In genomic region chr1:152808392-152808680, GRCm38 (mm10) we compare ENCODE assay signal across 22 mouse cellular contexts. TPM values are rescaled to one million over a fixed set of nuclear protein-coding genes. Genes with fewer than 3 reads are reported as not detected.
A peak's percentile ranks its signal among the peaks of the same experiment; 100 is the strongest.
DNase-seq lines count a peak whose midpoint lies in the region; ATAC-seq and TF ChIP-seq lines count a peak whose summit lies in the region.
"Had no signal": no experiment of that assay in that cellular context is flagged by ENCODE, and none has a peak within 500 bp of the region (broad histone marks: within the 10 kb centered on the region; RNA-seq: fewer than 3 reads in every experiment).

No protein-coding gene starts in this region.

- 71% methylated on average over 2 of the region's 2 CpGs for WGBS in kidney, embryonic 15.5 days
- WGBS in kidney, embryonic 14.5 days, result 63% methylated on average over 2 of the region's 2 CpGs
- 87% methylated on average over 2 of the region's 2 CpGs for WGBS in embryonic facial prominence, embryonic 10.5 days
- 53% methylated on average over 2 of the region's 2 CpGs for WGBS in liver, embryonic 15.5 days (ENCODE audit: insufficient replicate concordance)

- H3K9me3 ChIP-seq in kidney, embryonic 15.5 days (replicated peaks), result no peaks in the 10 kb centered on the region
- no peaks in the 10 kb centered on the region for H3K9me3 ChIP-seq in kidney, embryonic 14.5 days (ENCODE audit: control insufficient read depth, low read length)
- H3K9me3 ChIP-seq in G1E (replicated peaks), result 0 out of 2 replicates have a peak, but pooled peaks cover 2% of the 10 kb centered on the region
- H3K9me3 ChIP-seq in embryonic facial prominence, embryonic 10.5 days, result no peaks in the 10 kb centered on the region
- H3K9me3 ChIP-seq in liver, embryonic 15.5 days (replicated peaks), result no peaks in the 10 kb centered on the region
- H3K9me3 ChIP-seq: embryonic facial prominence, embryonic 13.5 days; hindbrain, embryonic 12.5 days; neural tube, embryonic 15.5 days had no signal

- no peaks in the 10 kb centered on the region for H3K27me3 ChIP-seq in kidney, embryonic 15.5 days
- no peaks in the 10 kb centered on the region for H3K27me3 ChIP-seq in kidney, embryonic 14.5 days (ENCODE audit: control insufficient read depth, insufficient read depth, low read length)
- H3K27me3 ChIP-seq in G1E (ENCODE audit: insufficient read depth, low read length), result peaks cover 6% of the 10 kb centered on the region
- no peaks in the 10 kb centered on the region for H3K27me3 ChIP-seq in embryonic facial prominence, embryonic 10.5 days (replicated peaks; ENCODE audit: low read depth, poor library complexity, severe bottlenecking)
- H3K27me3 ChIP-seq in liver, embryonic 15.5 days, result no peaks in the 10 kb centered on the region
- H3K27me3 ChIP-seq: embryonic facial prominence, embryonic 13.5 days; hindbrain, embryonic 12.5 days; neural tube, embryonic 15.5 days had no signal

- DNase-seq in G1E (ENCODE audit: low spot score), result no peak
- no peak for DNase-seq in embryonic facial prominence, embryonic 10.5 days (ENCODE audit: low spot score)
- no peak for DNase-seq in urinary bladder, adult 2 months (ENCODE audit: low spot score)
- DNase-seq in ovary, postnatal 10 days (ENCODE audit: low spot score), result no peak
- no peak for DNase-seq in cerebellum, postnatal 25 days
- DNase-seq: adrenal gland, adult 2 months; cerebellum, postnatal 14 days; kidney, adult 2 months; layer of hippocampus, adult 9-11 months; lung, adult 2 months; thymus, postnatal 14 days had no signal

- H3K4me2 ChIP-seq in kidney, embryonic 15.5 days, result no peak overlapping the region
- H3K4me2 ChIP-seq in kidney, embryonic 14.5 days (replicated peaks; ENCODE audit: low read depth, low read length), result no peak overlapping the region
- H3K4me2 ChIP-seq in liver, embryonic 15.5 days, result 0 out of 2 replicates have a peak overlapping the region, but pooled peaks have one; percentile 11
- H3K4me2 ChIP-seq: embryonic facial prominence, embryonic 13.5 days; hindbrain, embryonic 12.5 days; neural tube, embryonic 15.5 days had no signal

- H3K9ac ChIP-seq in kidney, embryonic 15.5 days, result no peak overlapping the region
- H3K9ac ChIP-seq in kidney, embryonic 14.5 days (ENCODE audit: low read depth, low read length), result no peak overlapping the region
- no peak overlapping the region for H3K9ac ChIP-seq in liver, embryonic 15.5 days
- H3K9ac ChIP-seq: embryonic facial prominence, embryonic 13.5 days; hindbrain, embryonic 12.5 days; neural tube, embryonic 15.5 days had no signal

- H3K4me1 ChIP-seq in kidney, embryonic 15.5 days, result peaks cover 16% of the 10 kb centered on the region
- peaks cover 9% of the 10 kb centered on the region; the same call in 1 of the 2 replicates for H3K4me1 ChIP-seq in kidney, embryonic 14.5 days (ENCODE audit: control insufficient read depth, insufficient read depth, low read length)
- H3K4me1 ChIP-seq in G1E (ENCODE audit: insufficient read depth, low read depth, low read length), result peaks cover 41% of the 10 kb centered on the region
- H3K4me1 ChIP-seq in embryonic facial prominence, embryonic 10.5 days, result peaks cover 30% of the 10 kb centered on the region
- peaks cover 7% of the 10 kb centered on the region; the same call in 1 of the 2 replicates for H3K4me1 ChIP-seq in liver, embryonic 15.5 days (replicated peaks)
- H3K4me1 ChIP-seq: neural tube, embryonic 15.5 days had no signal

- H3K4me3 ChIP-seq in kidney, embryonic 15.5 days (replicated peaks), result no peak overlapping the region
- H3K4me3 ChIP-seq in kidney, embryonic 14.5 days (ENCODE audit: low read length), result no peak overlapping the region
- H3K4me3 ChIP-seq in G1E (ENCODE audit: low read depth, low read length), result peak overlapping the region; percentile 69
- no peak overlapping the region for H3K4me3 ChIP-seq in embryonic facial prominence, embryonic 10.5 days
- H3K4me3 ChIP-seq in liver, embryonic 15.5 days (replicated peaks), result peak overlapping the region; percentile 44
- H3K4me3 ChIP-seq: embryonic facial prominence, embryonic 13.5 days; hindbrain, embryonic 12.5 days; neural tube, embryonic 15.5 days had no signal

- peak overlapping the region; percentile 49; the same call in 1 of the 2 replicates for H3K27ac ChIP-seq in kidney, embryonic 15.5 days
- no peak overlapping the region for H3K27ac ChIP-seq in kidney, embryonic 14.5 days (ENCODE audit: low read depth, low read length)
- H3K27ac ChIP-seq in embryonic facial prominence, embryonic 10.5 days (replicated peaks), result peak overlapping the region; percentile 40
- peak overlapping the region; percentile 68 for H3K27ac ChIP-seq in liver, embryonic 15.5 days (replicated peaks)
- H3K27ac ChIP-seq: hindbrain, embryonic 12.5 days; neural tube, embryonic 15.5 days had no signal

- ATAC-seq in kidney, embryonic 15.5 days (replicated peaks; ENCODE audit: low FRiP score), result no peak
- ATAC-seq in kidney, embryonic 14.5 days (ENCODE audit: low FRiP score, low TSS enrichment), result no peak
- no peak for ATAC-seq in G1E (ENCODE audit: extremely low read depth, insufficient number of reproducible peaks, low FRiP score, poor library complexity, severe bottlenecking)
- no peak for ATAC-seq in liver, embryonic 15.5 days (ENCODE audit: insufficient read depth)

- no peaks in the 10 kb centered on the region for H3K36me3 ChIP-seq in kidney, embryonic 15.5 days
- H3K36me3 ChIP-seq in kidney, embryonic 14.5 days (ENCODE audit: control insufficient read depth, insufficient read depth, low read length), result no peaks in the 10 kb centered on the region
- peaks cover 21% of the 10 kb centered on the region for H3K36me3 ChIP-seq in G1E (replicated peaks)
- no peaks in the 10 kb centered on the region for H3K36me3 ChIP-seq in embryonic facial prominence, embryonic 10.5 days (replicated peaks)
- H3K36me3 ChIP-seq in liver, embryonic 15.5 days (replicated peaks), result no peaks in the 10 kb centered on the region
- H3K36me3 ChIP-seq: embryonic facial prominence, embryonic 13.5 days; hindbrain, embryonic 12.5 days; neural tube, embryonic 15.5 days had no signal

- no peak for TF ChIP-seq CTCF in G1E (IDR thresholded peaks at IDR 0.05; ENCODE audit: low read depth, low read length)

RNA-seq across cellular contexts. Expression of gene Ncf2, which starts 8.3 kb away (rescaled TPM):
- 7.8 and 9.0 TPM in 2 replicates for polyA plus RNA-seq in kidney, embryonic 15.5 days (2015; fragmentation: Nextera tagmentation; extraction: Ambion mirVana)
- polyA plus RNA-seq in kidney, embryonic 14.5 days (2014; fragmentation: Nextera tagmentation; extraction: Ambion mirVana), result 5.6 and 7.1 TPM in 2 replicates
- total RNA-seq in G1E (2014; fragmentation: Nextera tagmentation) (66.1 and 77.5 TPM in 2 replicates), G1E (2017) (70.4 and 80.7 TPM in 2 replicates)
- 3.5 and 4.7 TPM in 2 replicates for polyA plus RNA-seq in G1E (2012)
- 2.2 and 2.6 TPM in 2 replicates for polyA plus RNA-seq in embryonic facial prominence, embryonic 10.5 days (2016; fragmentation: Nextera tagmentation; extraction: Ambion mirVana)
- 11.2 and 11.7 TPM in 2 replicates for polyA plus RNA-seq in liver, embryonic 15.5 days (2015; fragmentation: Nextera tagmentation; extraction: Ambion mirVana)
- polyA plus RNA-seq in urinary bladder, adult 2 months (2012; rRNA removed), result 7.0 and 8.7 TPM in 2 replicates

RNA-seq across cellular contexts. Expression of gene Arpc5, which starts 42.0 kb away (rescaled TPM):
- polyA plus RNA-seq in kidney, embryonic 15.5 days (2015; fragmentation: Nextera tagmentation; extraction: Ambion mirVana), result 228 and 235 TPM in 2 replicates
- 228 and 240 TPM in 2 replicates for polyA plus RNA-seq in kidney, embryonic 14.5 days (2014; fragmentation: Nextera tagmentation; extraction: Ambion mirVana)
- total RNA-seq in G1E (2014; fragmentation: Nextera tagmentation) (280 and 292 TPM in 2 replicates), G1E (2017) (307 and 358 TPM in 2 replicates)
- 283 and 369 TPM in 2 replicates for polyA plus RNA-seq in G1E (2012)
- polyA plus RNA-seq in embryonic facial prominence, embryonic 10.5 days (2016; fragmentation: Nextera tagmentation; extraction: Ambion mirVana), result 198 and 199 TPM in 2 replicates
- 138 and 146 TPM in 2 replicates for polyA plus RNA-seq in liver, embryonic 15.5 days (2015; fragmentation: Nextera tagmentation; extraction: Ambion mirVana)
- 143 and 180 TPM in 2 replicates for polyA plus RNA-seq in urinary bladder, adult 2 months (2012; rRNA removed)

RNA-seq across cellular contexts. Expression of gene Rgl1, which starts 42.2 kb away (rescaled TPM):
- 60.6 and 63.6 TPM in 2 replicates for polyA plus RNA-seq in kidney, embryonic 15.5 days (2015; fragmentation: Nextera tagmentation; extraction: Ambion mirVana)
- 45.2 and 63.8 TPM in 2 replicates for polyA plus RNA-seq in kidney, embryonic 14.5 days (2014; fragmentation: Nextera tagmentation; extraction: Ambion mirVana)
- 2.2 and 4.0 TPM in 2 replicates for total RNA-seq in G1E (2014; fragmentation: Nextera tagmentation)
- 4.8 and 5.7 TPM in 2 replicates for total RNA-seq in G1E (2017)
- polyA plus RNA-seq in G1E (2012), result 0.21 and 0.26 TPM in 2 replicates
- polyA plus RNA-seq in embryonic facial prominence, embryonic 10.5 days (2016; fragmentation: Nextera tagmentation; extraction: Ambion mirVana), result 28.0 and 30.8 TPM in 2 replicates
- 13.0 and 13.1 TPM in 2 replicates for polyA plus RNA-seq in liver, embryonic 15.5 days (2015; fragmentation: Nextera tagmentation; extraction: Ambion mirVana)
- 29.6 and 31.0 TPM in 2 replicates for polyA plus RNA-seq in urinary bladder, adult 2 months (2012; rRNA removed)

RNA-seq across cellular contexts. Expression of gene Apobec4, which starts 58.0 kb away (rescaled TPM):
- not detected in 2 replicates for polyA plus RNA-seq in kidney, embryonic 15.5 days (2015; fragmentation: Nextera tagmentation; extraction: Ambion mirVana)
- not detected in 2 replicates for polyA plus RNA-seq in kidney, embryonic 14.5 days (2014; fragmentation: Nextera tagmentation; extraction: Ambion mirVana)
- total RNA-seq in G1E (2014; fragmentation: Nextera tagmentation), result not detected in 2 replicates
- 0.33 TPM in 1 of 2 replicates, not detected in the other for total RNA-seq in G1E (2017)
- not detected in 2 replicates for polyA plus RNA-seq in G1E (2012)
- polyA plus RNA-seq in embryonic facial prominence, embryonic 10.5 days (2016; fragmentation: Nextera tagmentation; extraction: Ambion mirVana), result not detected in 2 replicates
- not detected in 2 replicates for polyA plus RNA-seq in liver, embryonic 15.5 days (2015; fragmentation: Nextera tagmentation; extraction: Ambion mirVana)
- not detected in 2 replicates for polyA plus RNA-seq in urinary bladder, adult 2 months (2012; rRNA removed)
- total RNA-seq: adrenal gland, adult 2 months; gastrocnemius, adult 18-20 months; heart, adult 8-10 months; left cerebral cortex, postnatal 14 days; megakaryocyte-erythroid progenitor cell, adult 5-6 weeks had no signal
- polyA plus RNA-seq: adrenal gland, adult 2 months; embryonic facial prominence, embryonic 13.5 days; forebrain, embryonic 11.5 days; hindbrain, embryonic 12.5 days; kidney, adult 2 months had no signal

Comparison
In these comparisons a context has a peak if more than half of its experiments do, and no peak if none do; other contexts are left out.
1. H3K4me3 ChIP-seq: peak in G1E (single experiment) and liver, embryonic 15.5 days (single experiment); none in kidney, embryonic 15.5 days (single experiment), kidney, embryonic 14.5 days (single experiment) and embryonic facial prominence, embryonic 10.5 days (single experiment).
2. RNA of gene Rgl1, which starts 42.2 kb away (polyA plus RNA-seq): 45.2 to 63.8 TPM in kidney, embryonic 14.5 days, 60.6 to 63.6 TPM in kidney, embryonic 15.5 days, 29.6 to 31.0 TPM in urinary bladder, adult 2 months, 28.0 to 30.8 TPM in embryonic facial prominence, embryonic 10.5 days and 13.0 to 13.1 TPM in liver, embryonic 15.5 days; 0.21 to 0.26 TPM in G1E; every median in the first group is over 10 times any median in the second.